Mouse (Mus musculus): ENCODE data around the gene Klf1. TPM values are rescaled to one million over a fixed set of nuclear protein-coding genes. Genes with fewer than 3 reads are reported as not detected.

Gene Klf1
- polyA plus RNA-seq, 1 experiment = not detected

GRCm38 (mm10) chr8:84945235-84945632 is 43.5 kb downstream of the Klf1 start:
- H3K4me3 ChIP-seq (ENCODE audit: insufficient read depth, low read length) = no peak overlapping the region
- TF ChIP-seq CTCF (IDR thresholded peaks at IDR 0.05; ENCODE audit: borderline replicate concordance, insufficient read depth, low read length) = no peak
- no peak for TF ChIP-seq POLR2A (IDR thresholded peaks at IDR 0.05; ENCODE audit: low read depth, low read length)
- H3K27ac ChIP-seq (ENCODE audit: insufficient read depth, low read length) = no peak overlapping the region
- no peaks in the 10 kb centered on the region for H3K4me1 ChIP-seq (ENCODE audit: control insufficient read depth, insufficient read depth, low read length)

GRCm38 (mm10) chr8:84945633-84946527 is 44.2 kb downstream of the Klf1 start:
- Histone ChIP-seq H3K27ac (ENCODE audit: insufficient read depth, low read length) (no peak overlapping the region), H3K4me1 (ENCODE audit: control insufficient read depth, insufficient read depth, low read length) (no peaks in the 10 kb centered on the region), H3K4me3 (ENCODE audit: insufficient read depth, low read length) (peak overlapping the region; percentile 14; the same call in 1 of the 2 replicates)
- no peak for TF ChIP-seq POLR2A (IDR thresholded peaks at IDR 0.05; ENCODE audit: low read depth, low read length)
- no peak for TF ChIP-seq CTCF (IDR thresholded peaks at IDR 0.05; ENCODE audit: borderline replicate concordance, insufficient read depth, low read length)

GRCm38 (mm10) chr8:84946528-84947240 is 45.0 kb downstream of the Klf1 start, which contains the start of gene Rtbdn:
Gene Rtbdn, plus strand, starts transcription at chr8:84946991.
- TF ChIP-seq POLR2A (IDR thresholded peaks at IDR 0.05; ENCODE audit: low read depth, low read length) (no peak), CTCF (IDR thresholded peaks at IDR 0.05; ENCODE audit: borderline replicate concordance, insufficient read depth, low read length) (peak; percentile 35; the same call in 1 of the 2 replicates)
- H3K27ac ChIP-seq (ENCODE audit: insufficient read depth, low read length) = no peak within 1 kb of the TSS
- peak within 1 kb of the TSS; percentile 14; the same call in 1 of the 2 replicates for H3K4me3 ChIP-seq (ENCODE audit: insufficient read depth, low read length)
- no peaks in the 10 kb centered on the region for H3K4me1 ChIP-seq (ENCODE audit: control insufficient read depth, insufficient read depth, low read length)

- TF ChIP-seq CTCF (IDR thresholded peaks at IDR 0.05; ENCODE audit: borderline replicate concordance, insufficient read depth, low read length) = peak; percentile 1; the same call in 1 of the 2 replicates
- TF ChIP-seq POLR2A (IDR thresholded peaks at IDR 0.05; ENCODE audit: low read depth, low read length) = no peak
- Histone ChIP-seq H3K4me3 (ENCODE audit: insufficient read depth, low read length) (no peak overlapping the region), H3K4me1 (ENCODE audit: control insufficient read depth, insufficient read depth, low read length) (no peaks in the 10 kb centered on the region), H3K27ac (ENCODE audit: insufficient read depth, low read length) (no peak overlapping the region)
Observed at GRCm38 (mm10) chr8:84947241-84947545, 45.5 kb downstream of the Klf1 start.

GRCm38 (mm10) chr8:84949753-84950152 is 48.0 kb downstream of the Klf1 start:
- no peak overlapping the region for H3K27ac ChIP-seq (ENCODE audit: insufficient read depth, low read length)
- TF ChIP-seq POLR2A (IDR thresholded peaks at IDR 0.05; ENCODE audit: low read depth, low read length) (no peak), CTCF (IDR thresholded peaks at IDR 0.05; ENCODE audit: borderline replicate concordance, insufficient read depth, low read length) (no peak)

GRCm38 (mm10) chr8:84952612-84953255 is 51.0 kb downstream of the Klf1 start:
- Histone ChIP-seq H3K4me1 (ENCODE audit: control insufficient read depth, insufficient read depth, low read length) (no peaks in the 10 kb centered on the region), H3K4me3 (ENCODE audit: insufficient read depth, low read length) (no peak overlapping the region), H3K27ac (ENCODE audit: insufficient read depth, low read length) (no peak overlapping the region)
- TF ChIP-seq POLR2A (IDR thresholded peaks at IDR 0.05; ENCODE audit: low read depth, low read length) (no peak), CTCF (IDR thresholded peaks at IDR 0.05; ENCODE audit: borderline replicate concordance, insufficient read depth, low read length) (no peak)

More at GRCm38 (mm10) chr8:84949753-84950152, 48.0 kb downstream of the Klf1 start:
- no peaks in the 10 kb centered on the region for H3K4me1 ChIP-seq (ENCODE audit: control insufficient read depth, insufficient read depth, low read length)
- H3K4me3 ChIP-seq (ENCODE audit: insufficient read depth, low read length) = no peak overlapping the region

Other genes starting within 250 kb of the Klf1 start
- gene Ier2, start 239.1 kb upstream of the Klf1 start, polyA plus RNA-seq (2011; ENCODE audit: insufficient read length, low read depth, missing spikeins) = 38.2 and 38.6 TPM in 2 replicates
- gene Trmt1, start 215.6 kb upstream of the Klf1 start, polyA plus RNA-seq (2011; ENCODE audit: insufficient read length, low read depth, missing spikeins) = 80.2 and 86.7 TPM in 2 replicates
- 47.2 and 54.9 TPM in 2 replicates for gene Nacc1, start 214.1 kb upstream of the Klf1 start, polyA plus RNA-seq (2011; ENCODE audit: insufficient read length, low read depth, missing spikeins)
- gene Lyl1, start 200.5 kb upstream of the Klf1 start, polyA plus RNA-seq (2011; ENCODE audit: insufficient read length, low read depth, missing spikeins) = not detected in 2 replicates
- gene G430095P16Rik, start 178.9 kb upstream of the Klf1 start, polyA plus RNA-seq (2011; ENCODE audit: insufficient read length, low read depth, missing spikeins) = 0.74 TPM in 1 of 2 replicates, not detected in the other
- gene Nfix, start 101.6 kb upstream of the Klf1 start, polyA plus RNA-seq (2011; ENCODE audit: insufficient read length, low read depth, missing spikeins) = 173 and 236 TPM in 2 replicates
- 2.0 and 2.3 TPM in 2 replicates for gene Dand5, start 79.1 kb upstream of the Klf1 start, polyA plus RNA-seq (2011; ENCODE audit: insufficient read length, low read depth, missing spikeins)
- 11.7 and 12.6 TPM in 2 replicates for gene Gadd45gip1, start 70.4 kb upstream of the Klf1 start, polyA plus RNA-seq (2011; ENCODE audit: insufficient read length, low read depth, missing spikeins)
- 57.6 and 61.7 TPM in 2 replicates for gene Rad23a, start 61.3 kb upstream of the Klf1 start, polyA plus RNA-seq (2011; ENCODE audit: insufficient read length, low read depth, missing spikeins)
- 1,122 and 1,201 TPM in 2 replicates for gene Calr, start 55.0 kb upstream of the Klf1 start, polyA plus RNA-seq (2011; ENCODE audit: insufficient read length, low read depth, missing spikeins)
- gene Farsa, start 44.9 kb upstream of the Klf1 start, polyA plus RNA-seq (2011; ENCODE audit: insufficient read length, low read depth, missing spikeins) = 41.0 and 43.5 TPM in 2 replicates
- gene Syce2, start 29.8 kb upstream of the Klf1 start, polyA plus RNA-seq (2011; ENCODE audit: insufficient read length, low read depth, missing spikeins) = 8.7 and 18.9 TPM in 2 replicates
- gene Gcdh, start 8.0 kb upstream of the Klf1 start, polyA plus RNA-seq (2011; ENCODE audit: insufficient read length, low read depth, missing spikeins) = 18.6 and 23.5 TPM in 2 replicates
- 17.2 and 19.7 TPM in 2 replicates for gene Dnase2a, start 6.6 kb downstream of the Klf1 start, polyA plus RNA-seq (2011; ENCODE audit: insufficient read length, low read depth, missing spikeins)
- not detected in 2 replicates for gene Mast1, start 35.4 kb downstream of the Klf1 start, polyA plus RNA-seq (2011; ENCODE audit: insufficient read length, low read depth, missing spikeins)
- not detected in 2 replicates for gene Rtbdn, start 45.1 kb downstream of the Klf1 start, polyA plus RNA-seq (2011; ENCODE audit: insufficient read length, low read depth, missing spikeins)
- not detected in 2 replicates for gene Gm49661, start 67.5 kb downstream of the Klf1 start, polyA plus RNA-seq (2011; ENCODE audit: insufficient read length, low read depth, missing spikeins)
- gene Prdx2, start 67.7 kb downstream of the Klf1 start, polyA plus RNA-seq (2011; ENCODE audit: insufficient read length, low read depth, missing spikeins) = 244 and 312 TPM in 2 replicates
- 27.9 and 30.7 TPM in 2 replicates for gene Rnaseh2a, start 67.8 kb downstream of the Klf1 start, polyA plus RNA-seq (2011; ENCODE audit: insufficient read length, low read depth, missing spikeins)
- 35.0 and 42.0 TPM in 2 replicates for gene Junb, start 76.8 kb downstream of the Klf1 start, polyA plus RNA-seq (2011; ENCODE audit: insufficient read length, low read depth, missing spikeins)
- gene Hook2, start 88.7 kb downstream of the Klf1 start, polyA plus RNA-seq (2011; ENCODE audit: insufficient read length, low read depth, missing spikeins) = 7.9 and 8.1 TPM in 2 replicates
- not detected in 2 replicates for gene Best2, start 112.6 kb downstream of the Klf1 start, polyA plus RNA-seq (2011; ENCODE audit: insufficient read length, low read depth, missing spikeins)
- 71.1 and 73.2 TPM in 2 replicates for gene Asna1, start 123.4 kb downstream of the Klf1 start, polyA plus RNA-seq (2011; ENCODE audit: insufficient read length, low read depth, missing spikeins)
- gene Trir, start 124.9 kb downstream of the Klf1 start, polyA plus RNA-seq (2011; ENCODE audit: insufficient read length, low read depth, missing spikeins) = 108 and 117 TPM in 2 replicates
- 106 and 120 TPM in 2 replicates for gene Tnpo2, start 135.0 kb downstream of the Klf1 start, polyA plus RNA-seq (2011; ENCODE audit: insufficient read length, low read depth, missing spikeins)
- 28.8 TPM in 2 replicates for gene Fbxw9, start 158.1 kb downstream of the Klf1 start, polyA plus RNA-seq (2011; ENCODE audit: insufficient read length, low read depth, missing spikeins)
- not detected in 2 replicates for gene Gm5741, start 166.1 kb downstream of the Klf1 start, polyA plus RNA-seq (2011; ENCODE audit: insufficient read length, low read depth, missing spikeins)
- gene Dhps, start 169.8 kb downstream of the Klf1 start, polyA plus RNA-seq (2011; ENCODE audit: insufficient read length, low read depth, missing spikeins) = 36.1 and 36.7 TPM in 2 replicates
- 133 and 144 TPM in 2 replicates for gene Wdr83os, start 178.8 kb downstream of the Klf1 start, polyA plus RNA-seq (2011; ENCODE audit: insufficient read length, low read depth, missing spikeins)
- 19.5 and 22.2 TPM in 2 replicates for gene Wdr83, start 179.4 kb downstream of the Klf1 start, polyA plus RNA-seq (2011; ENCODE audit: insufficient read length, low read depth, missing spikeins)
- gene Man2b1, start 181.3 kb downstream of the Klf1 start, polyA plus RNA-seq (2011; ENCODE audit: insufficient read length, low read depth, missing spikeins) = 45.5 and 51.3 TPM in 2 replicates
- 1.1 and 1.7 TPM in 2 replicates for gene Zfp791, start 221.2 kb downstream of the Klf1 start, polyA plus RNA-seq (2011; ENCODE audit: insufficient read length, low read depth, missing spikeins)
- not detected in 2 replicates for gene Cks1brt, start 250.0 kb downstream of the Klf1 start, polyA plus RNA-seq (2011; ENCODE audit: insufficient read length, low read depth, missing spikeins)

All from embryonic fibroblast, embryonic 13.5 days (primary cell).